Mouse (Mus musculus) liver, embryonic 14.5 days (tissue): ENCODE results near the gene Eml3. TPM values are rescaled to one million over a fixed set of nuclear protein-coding genes. Genes with fewer than 3 reads are reported as not detected.

Source experiments
- ATAC-seq: fragments of 200-750 bp; cut with Nextera tagmentation; 2 replicates; pipeline ENCODE4 v1.8.0; 2017; ENCODE audit warnings: moderate number of reproducible peaks, mild to moderate bottlenecking, moderate library complexity; ENCODE audit not compliant: insufficient read depth
- DNase-seq, 3 experiments: peaks; one replicate each; pipeline ENCODE4 v3.0.0-alpha.2; 2012 to 2013; ENCODE audit warnings: low read depth in 3 of 3, low spot score in 3 of 3
- H3K27ac ChIP-seq: fragments of 300-500 bp; sonication (generic); 2 replicates; pipeline ENCODE4 v1.5.1; 2014; ENCODE audit warnings: moderate library complexity, mild to moderate bottlenecking, control low read depth, inconsistent platforms
- H3K27me3 ChIP-seq: fragments of 300-500 bp; sonication (generic); 2 replicates; pipeline ENCODE4 v1.6.1; 2014; ENCODE audit warnings: mild to moderate bottlenecking, low read length, moderate library complexity; ENCODE audit not compliant: control insufficient read depth, insufficient read depth
- H3K36me3 ChIP-seq: fragments of 300-500 bp; sonication (generic); replicated peaks from 2 replicates; pipeline ENCODE4 v1.6.1; 2014; ENCODE audit warnings: low read depth; ENCODE audit not compliant: control insufficient read depth, insufficient read depth
- H3K4me1 ChIP-seq, 2 experiments: fragments of 200-500 bp in 1 of 2; fragments of 300-500 bp in 1 of 2; sonication (generic) in 1 of 2; replicated peaks; 2 replicates each; pipeline ENCODE4 v1.6.1; 2012 to 2014; ENCODE audit warnings: antibody characterized with exemption in 1 of 2, inconsistent platforms in 1 of 2, low read length in 1 of 2; ENCODE audit not compliant: control insufficient read depth in 2 of 2, insufficient read depth in 2 of 2
- H3K4me2 ChIP-seq: fragments of 300-500 bp; sonication (generic); 2 replicates; pipeline ENCODE4 v1.6.1; 2014; ENCODE audit warnings: low read depth, mild to moderate bottlenecking, control low read depth, moderate library complexity
- H3K4me3 ChIP-seq, 2 experiments: fragments of 200-500 bp in 1 of 2; fragments of 300-500 bp in 1 of 2; sonication (generic) in 1 of 2; 2 replicates each; pipeline ENCODE4 v1.5.1; 2012 to 2014; ENCODE audit warnings: low read depth in 2 of 2, low read length in 2 of 2, mild to moderate bottlenecking in 2 of 2, control low read depth in 1 of 2, inconsistent platforms in 1 of 2, moderate library complexity in 1 of 2; ENCODE audit not compliant: insufficient read depth in 1 of 2
- H3K9ac ChIP-seq: fragments of 300-500 bp; sonication (generic); replicated peaks from 2 replicates; pipeline ENCODE4 v1.6.1; 2014; ENCODE audit warnings: mild to moderate bottlenecking, control low read depth, moderate library complexity
- H3K9me3 ChIP-seq: fragments of 300-500 bp; sonication (generic); 2 replicates; pipeline ENCODE4 v1.6.1; 2016; ENCODE audit warnings: low read length, mixed read lengths; ENCODE audit not compliant: control insufficient read depth
- CTCF ChIP-seq: IDR thresholded peaks from 2 replicates; pipeline ENCODE4 v1.5.1; 2016; ENCODE audit warnings: antibody characterized with exemption, low read depth, control low read depth
- EP300 ChIP-seq: IDR thresholded peaks from 2 replicates; pipeline ENCODE4 v1.6.1; 2016; ENCODE audit warnings: antibody characterized with exemption, low read depth
- WGBS: fragments of 180-500 bp; shearing (Covaris S2); extraction: QIAGEN DNeasy Blood & Tissue Kit; methylation state at CpG from one replicate; pipeline ENCODE4 v1.1.7; 2014; ENCODE audit not compliant: insufficient replicate concordance; 5-methylcytosine and 5-hydroxymethylcytosine counted together
- polyA plus RNA-seq, 2 experiments: library from polyadenylated mRNA; depleted of rRNA in 1 of 2; stranded (reverse) in 1 of 2; unstranded in 1 of 2; fragments of >200 nt; fragmentation: Nextera tagmentation in 1 of 2; extraction: Ambion mirVana in 1 of 2; gene quantifications; 2 replicates each; pipeline versions ENCODE4 v1.2.1 to v1.2.3; 2012 to 2014

Eml3 gene
- polyA plus RNA-seq, 2 experiments, result 5.6 to 11.0 TPM

- Histone ChIP-seq H3K9ac (no peak overlapping the region), H3K4me2 (no peak overlapping the region), H3K27ac (no peak overlapping the region), H3K36me3 (peaks cover 61% of the 10 kb centered on the region), H3K4me3 (no peak overlapping the region), H3K9me3 (no peaks in the 10 kb centered on the region), H3K27me3 (no peaks in the 10 kb centered on the region), H3K4me1 (peaks cover 4% of the 10 kb centered on the region in 2 experiments)
- 63% methylated on average over 2 of the region's 2 CpGs for WGBS
- TF ChIP-seq EP300 (no peak), CTCF (no peak)
- DNase-seq (no peak), ATAC-seq (no peak)
Observed at GRCm38 (mm10) chr19:8962256-8962655, 32.9 kb downstream of the Eml3 start.

DNA sequence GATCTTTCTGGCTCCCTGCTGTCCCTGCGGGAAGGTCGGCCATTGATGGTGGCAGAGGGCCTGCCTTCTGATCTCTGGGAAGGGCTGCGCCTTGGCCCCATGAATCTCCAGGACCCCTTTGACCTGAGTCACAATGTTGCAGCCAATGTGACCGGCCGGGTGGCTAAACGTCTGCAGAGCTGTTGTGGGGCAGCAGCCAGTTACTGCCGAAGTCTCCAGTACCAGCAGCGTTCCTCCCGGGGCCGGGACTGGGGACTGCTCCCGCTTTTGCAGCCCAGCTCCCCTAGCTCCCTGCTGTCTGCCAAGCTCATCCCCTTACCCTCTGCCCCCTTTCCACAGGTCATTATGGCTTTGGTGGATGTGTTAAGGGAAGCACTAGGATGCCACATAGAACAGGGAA is 35.7 kb downstream of the Eml3 start:
- no peak overlapping the region for H3K4me2 ChIP-seq
- H3K9ac ChIP-seq, result no peak overlapping the region
- no peak overlapping the region for H3K27ac ChIP-seq
- DNase-seq, result no peak
- H3K27me3 ChIP-seq, result no peaks in the 10 kb centered on the region
- H3K36me3 ChIP-seq, result peaks cover 59% of the 10 kb centered on the region
- H3K4me3 ChIP-seq, result no peak overlapping the region
- 84% methylated on average over 11 of the region's 11 CpGs for WGBS
- TF ChIP-seq CTCF (no peak), EP300 (no peak)
- H3K9me3 ChIP-seq, result no peaks in the 10 kb centered on the region
- no peak for ATAC-seq
- peaks cover 8% of the 10 kb centered on the region in 2 experiments for H3K4me1 ChIP-seq

DNA sequence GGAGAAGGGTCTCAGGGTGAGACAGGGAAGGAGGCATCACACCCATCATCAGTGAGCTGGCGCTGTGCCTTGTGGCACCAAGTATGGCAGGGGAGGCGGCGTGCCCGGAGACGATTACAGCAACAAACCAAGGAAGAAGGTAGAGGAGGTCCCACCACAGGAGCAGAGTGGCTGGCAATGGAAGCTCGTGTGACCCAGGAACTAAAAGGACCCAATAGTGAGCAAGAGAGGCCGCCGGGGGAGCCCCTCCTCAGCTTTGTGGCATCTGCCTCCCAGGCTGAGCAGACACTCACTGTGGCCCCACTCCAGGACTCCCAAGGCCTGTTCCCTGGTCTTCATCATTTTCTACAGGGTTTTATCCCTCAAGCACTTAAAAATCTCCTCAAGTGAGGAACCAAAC is 36.4 kb downstream of the Eml3 start:
- WGBS, result 72% methylated on average over 8 of the region's 8 CpGs
- no peak for ATAC-seq
- H3K27ac ChIP-seq, result peak overlapping the region; percentile 76

GRCm38 (mm10) chr19:8966198-8966589 is 36.8 kb downstream of the Eml3 start:
- H3K9ac ChIP-seq, result peak overlapping the region; percentile 68
- ATAC-seq, result no peak
- 46% methylated on average over 5 of the region's 5 CpGs for WGBS
- H3K9me3 ChIP-seq, result no peaks in the 10 kb centered on the region
- TF ChIP-seq CTCF (no peak), EP300 (no peak)
- peaks cover 8% of the 10 kb centered on the region in 2 experiments for H3K4me1 ChIP-seq
- peak overlapping the region; percentile 68 to 75 for H3K4me3 ChIP-seq
- H3K27me3 ChIP-seq, result no peaks in the 10 kb centered on the region
- H3K4me2 ChIP-seq, result peak overlapping the region; percentile 81
- no peak for DNase-seq
- peaks cover 61% of the 10 kb centered on the region for H3K36me3 ChIP-seq
- peak overlapping the region; percentile 76 for H3K27ac ChIP-seq

More for the DNA sequence above, 36.4 kb downstream of the Eml3 start:
- H3K4me3 ChIP-seq, result peak overlapping the region in 1 of 2 experiments; percentile 68; a peak in 2 of 4 replicates
- no peak for TF ChIP-seq EP300
- TF ChIP-seq CTCF, result no peak
- peak overlapping the region; percentile 68; the same call in 1 of the 2 replicates for H3K9ac ChIP-seq
- H3K4me2 ChIP-seq, result peak overlapping the region; percentile 81
- peaks cover 59% of the 10 kb centered on the region for H3K36me3 ChIP-seq
- H3K9me3 ChIP-seq, result no peaks in the 10 kb centered on the region
- no peaks in the 10 kb centered on the region for H3K27me3 ChIP-seq
- H3K4me1 ChIP-seq, result peaks cover 8% of the 10 kb centered on the region in 2 experiments
- no peak for DNase-seq

- WGBS, result under 1% methylated on average over 52 of the region's 52 CpGs
- DNase-seq (peak; percentile 99), ATAC-seq (peak; percentile 99)
- Histone ChIP-seq H3K9ac (peak within 1 kb of the TSS; percentile 73), H3K27ac (peak within 1 kb of the TSS; percentile 76), H3K27me3 (no peaks in the 10 kb centered on the region), H3K4me1 (peaks cover 8% of the 10 kb centered on the region in 2 experiments), H3K9me3 (no peaks in the 10 kb centered on the region), H3K4me3 (peak within 1 kb of the TSS; percentile 68 to 91), H3K36me3 (peaks cover 61% of the 10 kb centered on the region), H3K4me2 (peak within 1 kb of the TSS; percentile 81)
- TF ChIP-seq EP300 (no peak), CTCF (no peak)
Observed at GRCm38 (mm10) chr19:8966590-8967372, 37.4 kb downstream of the Eml3 start, which contains the start of gene Eef1g. Eef1g (plus strand) TSS chr19:8967041.
